Mouse (Mus musculus) left cerebral cortex, adult 2 months (tissue): Measurements from ENCODE around the gene Slc30a5. TPM values are rescaled to one million over a fixed set of nuclear protein-coding genes. Genes with fewer than 3 reads are reported as not detected.
"Not testable (repeated sequence)": the region's sequence is repeated elsewhere in the genome, so short reads cannot be mapped to it uniquely, and the experiment has no call there.

ENCODE experiments used
- DNase-seq, 2 experiments: peaks; one replicate each; pipeline ENCODE4 v3.0.0; 2021 to 2022; ENCODE audit warnings: low spot score in 2 of 2, mixed read lengths in 1 of 2; ENCODE audit errors: extremely low spot score in 1 of 2
- H3K27ac ChIP-seq: fragments of 200-600 bp; 2 replicates; pipeline ENCODE4 v1.8.1; 2022
- H3K4me3 ChIP-seq: fragments of 200-600 bp; 2 replicates; pipeline ENCODE4 v1.8.1; 2022
- CTCF ChIP-seq: fragments of 200-600 bp; IDR thresholded peaks from 2 replicates; pipeline ENCODE4 v1.8.1; 2022; ENCODE audit warnings: antibody characterized with exemption, mild to moderate bottlenecking, moderate library complexity
- intact Hi-C: fragments of 180-260 bp; cut with DNase I; formaldehyde crosslinking; loops from one replicate; pipeline ENCODE4 v1.15.1; 2025
- total RNA-seq, 2 experiments: library from RNA; stranded (reverse); gene quantifications; 2 replicates each; pipeline ENCODE4 v1.2.3; 2021

Gene Slc30a5
- total RNA-seq, 2 experiments from 2014 or later, result 38.2 to 47.0 TPM

GRCm38 (mm10) chr13:100833640-100834002 is 394 bp upstream of the Slc30a5 start:
- intact Hi-C loops, result loop anchor here (5.0 kb wide), 1 partner anchor 101 kb away; the partner anchor contains the start of gene Cdk7
- no peak for DNase-seq
- no peak for TF ChIP-seq CTCF
- peak overlapping the region; percentile 96 for H3K4me3 ChIP-seq
- H3K27ac ChIP-seq, result 0 out of 2 replicates have a peak overlapping the region, but pooled peaks have one; percentile 47

GRCm38 (mm10) chr13:100832188-100832587 is 1.0 kb downstream of the Slc30a5 start:
- Histone ChIP-seq H3K27ac (peak overlapping the region; percentile 83; the same call in 1 of the 2 replicates), H3K4me3 (peak overlapping the region; percentile 96)
- TF ChIP-seq CTCF, result no peak
- no peak for DNase-seq
- intact Hi-C loops, result loop anchor here (5.0 kb wide), 1 partner anchor 100 kb away; the partner anchor contains the start of gene Cdk7

GRCm38 (mm10) chr13:100831123-100831522 is 2.1 kb downstream of the Slc30a5 start:
- intact Hi-C loops, result loop anchor here (5.0 kb wide), 1 partner anchor 99 kb away; the partner anchor contains the start of gene Cdk7
- no peak for DNase-seq
- Histone ChIP-seq H3K27ac (no peak overlapping the region), H3K4me3 (peak overlapping the region; percentile 96; the same call in 1 of the 2 replicates)
- TF ChIP-seq CTCF, result no peak

GRCm38 (mm10) chr13:100825627-100826410 is 7.4 kb downstream of the Slc30a5 start:
- no peak for DNase-seq
- Histone ChIP-seq H3K4me3 (no peak overlapping the region), H3K27ac (no peak overlapping the region)
- TF ChIP-seq CTCF, result no peak
- intact Hi-C loops, result no loop called here

- TF ChIP-seq CTCF, result no peak
- Histone ChIP-seq H3K4me3 (no peak overlapping the region), H3K27ac (no peak overlapping the region)
- intact Hi-C loops, result no loop called here
- DNase-seq, result no peak
These were observed 8.3 kb downstream of the Slc30a5 start for GRCm38 (mm10) chr13:100824916-100825315.

GRCm38 (mm10) chr13:100824306-100824705 is 8.9 kb downstream of the Slc30a5 start:
- no peak for TF ChIP-seq CTCF
- Histone ChIP-seq H3K27ac (no peak overlapping the region), H3K4me3 (no peak overlapping the region)
- intact Hi-C loops, result no loop called here
- no peak for DNase-seq

- no peak for DNase-seq
- H3K4me3 ChIP-seq, result no peak overlapping the region
- no peak overlapping the region for H3K27ac ChIP-seq
- TF ChIP-seq CTCF, result no peak
- intact Hi-C loops, result no loop called here
These were observed 9.4 kb downstream of the Slc30a5 start for GRCm38 (mm10) chr13:100823863-100824262.

- intact Hi-C loops, result loop anchor here (5.0 to 10.0 kb wide), 2 partner anchors 190 to 337 kb away; no protein-coding TSS in a partner anchor
- H3K4me3 ChIP-seq, result no peak overlapping the region
- DNase-seq, result no peak
- H3K27ac ChIP-seq, result no peak overlapping the region
- TF ChIP-seq CTCF, result no peak
These were observed 18.8 kb downstream of the Slc30a5 start for GRCm38 (mm10) chr13:100814451-100814850.

- H3K27ac ChIP-seq, result no peak overlapping the region
- H3K4me3 ChIP-seq, result no peak overlapping the region
- TF ChIP-seq CTCF, result no peak
- intact Hi-C loops, result no loop called here
- DNase-seq, result no peak
These were observed 27.5 kb downstream of the Slc30a5 start for GRCm38 (mm10) chr13:100805776-100806175.

GRCm38 (mm10) chr13:100797171-100797570 is 36.1 kb downstream of the Slc30a5 start:
- no peak overlapping the region for H3K27ac ChIP-seq

GRCm38 (mm10) chr13:100789083-100789482 is 44.1 kb downstream of the Slc30a5 start:
- intact Hi-C loops, result loop anchor here (5.0 kb wide), 1 partner anchor 47 kb away; the partner anchor contains the start of gene Mrps36
- TF ChIP-seq CTCF, result no peak
- Histone ChIP-seq H3K27ac (no peak overlapping the region), H3K4me3 (no peak overlapping the region)
- DNase-seq, result no peak

More at GRCm38 (mm10) chr13:100797171-100797570, 36.1 kb downstream of the Slc30a5 start:
- no peak overlapping the region for H3K4me3 ChIP-seq
- intact Hi-C loops, result no loop called here
- no peak for TF ChIP-seq CTCF
- DNase-seq, result no peak

GRCm38 (mm10) chr13:100788057-100788456 is 45.2 kb downstream of the Slc30a5 start:
- DNase-seq, H3K27ac ChIP-seq, H3K4me3 ChIP-seq: not testable (repeated sequence)
- intact Hi-C loops, result loop anchor here (5.0 kb wide), 1 partner anchor 46 kb away; the partner anchor contains the start of gene Mrps36
